9 mouse cellular contexts compared by ENCODE assay signal in the genomic region with DNA sequence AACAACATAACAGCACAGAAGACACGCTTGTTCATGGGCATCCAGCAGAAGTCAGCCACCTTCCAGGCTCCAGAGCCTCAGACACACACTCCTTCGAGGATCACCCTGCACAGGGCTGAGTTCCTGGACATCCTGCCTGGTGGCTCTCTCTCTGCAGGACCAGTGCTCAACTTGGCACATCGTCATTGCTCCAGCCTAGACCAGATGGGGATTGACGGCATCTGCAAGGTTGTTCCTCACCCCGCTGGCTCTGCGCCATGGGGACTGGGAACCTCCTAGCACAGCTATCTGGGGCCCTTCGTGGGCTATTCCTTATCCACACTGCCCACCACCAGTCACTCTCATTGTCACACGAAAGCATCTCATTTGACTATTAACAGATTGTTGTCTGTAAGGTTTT.
DNase-seq lines count a peak whose midpoint lies in the region.
"Had no signal": no experiment of that assay in that cellular context is flagged by ENCODE, and none has a peak within 500 bp of the region (broad histone marks: within the 10 kb centered on the region; RNA-seq: fewer than 3 reads in every experiment).

No protein-coding gene starts in this region.

- peak; percentile 36 for DNase-seq in gastrocnemius, postnatal 10 days
- no peak for DNase-seq in gastrocnemius, adult 8-10 months (ENCODE audit: low spot score in 2 of 2)
- DNase-seq in lung, postnatal 10 days = peak; percentile 9
- no peak for DNase-seq in lung, postnatal 25 days (ENCODE audit: low spot score)
- DNase-seq in adrenal gland, postnatal 36 days = peak; percentile 75 to 81
- peak; percentile 78 to 84 for DNase-seq in cerebellum, postnatal 25 days
- DNase-seq in thymus, postnatal 0 days (ENCODE audit: low spot score) = no peak
- DNase-seq in frontal cortex, postnatal 36 days (ENCODE audit: low spot score in 2 of 2) = no peak
- DNase-seq: thymus, adult 2 months had no signal

Comparison
In these comparisons a context has a peak if more than half of its experiments do, and no peak if none do; other contexts are left out.
1. DNase-seq: peak in gastrocnemius, postnatal 10 days (single experiment), lung, postnatal 10 days (single experiment), adrenal gland, postnatal 36 days (2 of 2) and cerebellum, postnatal 25 days (2 of 2); none in gastrocnemius, adult 8-10 months (0 of 2), lung, postnatal 25 days (single experiment), thymus, postnatal 0 days (single experiment) and frontal cortex, postnatal 36 days (0 of 2).